Mouse (Mus musculus) NIH3T3 (cell line): Measurements from ENCODE around the gene Lcp1.

Experiments
- DNase-seq: peaks from one replicate; pipeline ENCODE4 v3.0.0-alpha.2; 2012; ENCODE audit warnings: low read depth

Lcp1 gene

DNA sequence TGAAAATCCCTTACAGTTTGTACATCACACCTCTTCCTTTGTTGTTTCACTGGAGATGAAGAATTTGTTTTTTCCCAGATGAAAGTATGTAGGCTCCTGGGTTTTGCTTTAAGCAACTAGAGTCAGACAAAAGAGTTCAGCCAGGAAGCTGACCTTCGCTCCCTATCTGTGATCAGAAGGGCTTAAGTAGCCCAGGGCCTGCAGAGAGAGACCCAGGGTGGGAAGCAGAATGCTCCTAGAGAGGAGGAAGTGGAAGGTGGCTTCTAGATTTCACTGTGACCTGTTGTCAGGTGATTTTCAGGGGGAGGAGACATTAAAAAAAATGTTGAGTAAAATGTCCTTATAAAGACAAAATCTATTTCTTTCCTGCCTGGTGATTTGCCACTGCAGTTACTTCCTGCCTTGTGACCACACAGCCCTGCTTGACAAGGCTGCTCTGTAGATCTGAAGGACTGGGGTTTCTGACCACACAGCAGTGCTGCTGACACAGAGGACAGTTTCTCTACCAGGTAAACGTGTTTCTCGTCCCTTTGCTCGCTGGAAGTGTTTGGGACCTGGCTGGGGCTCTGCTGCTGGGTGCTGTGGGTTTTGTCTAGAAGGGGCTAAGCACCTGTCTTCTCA is 45.6 kb downstream of the Lcp1 start:
- no peak for DNase-seq

DNA sequence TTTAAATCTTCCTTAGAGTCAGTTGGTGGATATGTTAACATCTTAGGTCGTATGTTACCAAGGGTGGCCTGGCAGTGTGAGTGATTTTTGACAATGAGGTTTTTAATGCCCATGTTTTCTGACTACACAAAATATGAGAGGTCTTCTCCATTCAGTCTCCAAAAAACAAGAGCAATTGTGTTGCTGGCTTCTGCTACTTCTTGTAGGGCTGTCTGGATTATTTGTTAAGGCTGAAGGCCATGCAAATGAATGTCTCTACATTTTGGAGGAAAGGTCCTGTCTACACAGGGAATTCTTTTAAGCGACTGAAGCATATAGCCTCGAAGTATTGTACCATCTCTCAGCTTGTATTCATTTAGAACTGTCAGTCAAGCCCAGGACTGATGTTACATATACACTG is 46.5 kb downstream of the Lcp1 start:
- DNase-seq, result no peak

DNA sequence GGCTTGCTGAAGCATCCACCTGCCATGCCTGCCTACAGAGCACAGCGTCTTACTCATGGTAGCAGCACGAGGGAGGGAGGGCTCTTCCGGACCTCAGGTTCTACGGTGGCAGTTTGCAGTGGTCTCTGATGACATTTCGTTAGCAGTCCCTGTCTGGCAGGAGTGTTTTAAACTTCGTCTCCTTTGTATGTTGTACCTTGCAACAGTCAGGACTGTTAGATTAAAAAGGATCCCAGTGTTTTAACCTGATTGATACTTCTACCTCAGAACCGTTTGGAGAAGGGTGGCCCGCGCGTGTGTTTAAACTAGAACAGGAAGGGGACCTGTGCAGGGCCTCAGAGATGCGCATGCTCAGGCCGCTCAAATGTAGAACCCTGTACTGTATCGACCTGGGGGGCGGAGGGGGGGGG is 47.5 kb downstream of the Lcp1 start:
- DNase-seq, result no peak

DNA sequence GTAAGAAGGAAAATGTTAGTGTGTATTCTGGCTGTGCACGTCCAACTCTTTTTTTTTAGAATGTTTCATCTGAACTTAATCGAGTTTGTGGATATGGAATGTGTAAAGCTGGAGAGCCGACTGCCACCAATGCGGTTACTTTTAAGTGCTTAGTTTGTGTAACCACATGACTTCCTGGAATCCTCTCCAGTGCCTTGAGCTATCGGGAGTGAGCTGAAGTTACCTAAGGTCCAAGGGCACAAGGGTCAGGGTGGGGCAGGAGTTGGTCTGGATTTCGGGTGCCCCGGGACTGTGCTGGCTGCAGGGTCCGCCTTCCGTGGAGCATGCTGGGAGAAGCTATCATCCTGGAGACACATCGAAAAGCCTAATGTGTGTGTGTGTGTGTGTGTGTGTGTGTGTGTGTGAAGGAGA is 47.9 kb downstream of the Lcp1 start:
- no peak for DNase-seq

DNA sequence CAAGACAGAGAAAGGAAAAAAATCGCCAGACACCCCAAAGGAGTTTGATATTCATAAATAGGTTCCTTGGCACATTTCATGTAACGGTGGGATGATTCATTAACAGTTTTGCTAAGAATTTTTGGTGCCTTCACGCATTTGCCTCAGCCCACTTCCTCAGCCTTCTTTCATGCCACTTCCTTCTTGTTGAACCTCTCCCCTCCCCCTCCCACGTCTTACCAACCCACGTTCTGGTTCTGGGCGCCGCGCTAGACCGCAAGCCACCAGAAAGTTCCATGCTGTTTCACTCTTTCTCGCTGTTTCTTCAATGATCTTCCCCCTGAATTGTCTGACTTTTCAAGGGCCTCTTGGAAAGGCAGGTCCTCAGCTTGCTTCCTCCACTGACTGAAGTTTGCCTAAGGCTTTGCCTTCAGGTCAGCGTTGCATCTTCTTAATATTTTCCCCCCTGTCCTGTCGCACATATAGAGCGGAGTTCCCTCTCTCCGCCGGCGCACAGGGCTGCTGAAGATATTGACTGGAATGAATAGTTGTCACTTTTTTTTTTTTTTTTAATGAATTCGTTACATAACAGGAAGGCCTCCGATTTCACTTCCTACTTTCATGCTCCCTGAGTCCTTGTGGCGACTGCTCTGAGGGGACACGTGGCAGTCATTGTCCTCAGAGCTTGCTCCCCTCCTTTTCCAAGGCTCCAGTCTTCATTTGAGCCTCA is 48.5 kb downstream of the Lcp1 start:
- DNase-seq, result no peak

DNA sequence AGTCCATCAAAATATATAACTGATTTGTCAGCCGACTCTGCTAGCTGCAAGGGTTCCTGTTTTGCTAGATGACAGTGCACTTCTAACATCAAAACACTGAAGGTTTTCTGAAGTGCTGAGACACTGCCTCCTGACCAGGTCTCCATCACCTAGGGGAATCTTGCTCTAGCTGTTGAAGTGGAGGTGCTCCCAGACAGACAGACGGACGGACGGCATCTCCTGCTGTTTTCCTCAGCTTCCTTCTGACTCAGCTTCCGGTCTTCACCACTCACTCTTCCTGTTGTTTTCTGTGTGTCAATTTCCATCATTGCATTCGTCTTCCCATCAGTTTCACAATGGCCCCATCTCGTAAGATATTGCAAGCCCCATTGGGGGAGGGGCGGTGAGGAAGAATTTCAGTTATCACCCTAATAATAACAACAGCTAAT is 49.7 kb downstream of the Lcp1 start:
- no peak for DNase-seq

DNA sequence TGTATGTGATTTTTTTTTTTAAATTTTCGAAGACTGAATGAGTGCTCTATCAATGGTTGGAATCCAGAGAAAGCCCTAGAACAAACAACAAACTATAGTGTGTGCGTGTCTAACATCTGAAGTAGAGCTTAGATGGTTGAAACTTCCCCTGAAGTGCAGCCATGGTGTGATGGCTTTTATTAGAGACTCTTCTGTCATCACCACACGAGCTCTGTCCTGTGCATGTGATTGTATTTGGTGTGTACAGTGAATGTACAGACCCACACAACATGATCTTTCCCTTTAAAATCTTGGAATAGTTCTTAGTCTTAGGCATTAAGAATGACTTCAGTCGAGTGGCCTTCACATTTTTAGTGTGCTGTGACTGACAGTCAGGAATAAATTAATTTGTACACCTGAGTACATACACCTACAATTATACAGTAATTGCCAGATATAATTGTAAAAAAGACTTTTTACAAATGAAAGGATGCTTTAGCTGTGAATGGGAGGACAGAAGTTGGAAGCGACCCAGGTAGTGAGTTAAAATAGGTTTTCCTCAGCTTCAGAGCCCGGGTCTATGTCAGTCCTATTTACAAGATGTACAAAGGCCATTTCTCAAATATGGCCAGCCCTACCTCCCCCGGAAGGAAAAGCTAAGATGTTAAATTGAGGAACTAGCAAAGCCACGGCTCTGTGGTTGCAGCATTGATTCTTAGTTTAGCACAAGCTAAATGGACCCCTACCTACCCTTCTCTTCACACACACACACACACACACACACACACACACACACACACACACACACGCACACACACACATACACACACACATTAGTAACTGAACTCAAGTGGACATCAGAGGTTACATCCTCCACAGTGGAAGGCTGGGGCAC is 50.4 kb downstream of the Lcp1 start:
- DNase-seq, result no peak

DNA sequence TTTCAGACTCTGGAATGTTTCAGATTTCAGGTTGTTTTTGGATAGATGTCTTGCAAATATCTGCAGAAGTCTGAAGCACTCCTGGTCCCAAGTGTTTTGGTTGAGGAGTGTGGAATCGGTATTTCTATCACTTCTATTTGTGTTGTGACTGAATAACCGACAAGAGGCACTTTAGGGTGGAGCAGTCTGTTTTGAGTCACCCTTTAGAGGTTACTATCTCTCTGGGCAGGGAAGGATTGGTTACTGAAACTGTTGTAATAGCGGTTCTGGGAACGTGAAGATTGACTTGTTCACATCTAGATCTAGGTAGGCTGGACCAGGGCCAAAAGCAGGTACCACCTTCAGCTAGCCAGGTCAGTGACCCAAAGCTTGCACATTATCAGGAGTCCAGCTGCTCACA is 51.5 kb downstream of the Lcp1 start:
- DNase-seq, result no peak

DNA sequence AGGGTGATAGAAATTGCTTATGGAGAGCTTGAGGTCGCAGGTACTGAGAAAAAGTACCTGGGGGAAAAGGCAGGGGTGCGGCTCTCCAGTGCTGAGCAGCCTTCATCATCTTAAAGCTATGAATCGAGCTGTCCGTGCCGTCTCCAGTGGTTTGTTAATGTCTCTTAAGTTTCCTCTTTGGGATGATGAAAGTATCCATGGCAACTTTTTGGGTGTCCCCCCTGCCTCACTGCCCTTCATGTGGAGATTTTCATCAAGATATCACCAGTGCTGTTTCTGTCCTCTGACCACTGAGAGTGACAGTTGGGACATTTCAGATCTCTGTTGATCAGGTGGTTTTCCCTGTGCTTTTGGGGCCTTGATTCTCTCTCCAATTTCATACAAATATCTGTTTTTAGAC is 51.9 kb downstream of the Lcp1 start:
- DNase-seq, result no peak

DNA sequence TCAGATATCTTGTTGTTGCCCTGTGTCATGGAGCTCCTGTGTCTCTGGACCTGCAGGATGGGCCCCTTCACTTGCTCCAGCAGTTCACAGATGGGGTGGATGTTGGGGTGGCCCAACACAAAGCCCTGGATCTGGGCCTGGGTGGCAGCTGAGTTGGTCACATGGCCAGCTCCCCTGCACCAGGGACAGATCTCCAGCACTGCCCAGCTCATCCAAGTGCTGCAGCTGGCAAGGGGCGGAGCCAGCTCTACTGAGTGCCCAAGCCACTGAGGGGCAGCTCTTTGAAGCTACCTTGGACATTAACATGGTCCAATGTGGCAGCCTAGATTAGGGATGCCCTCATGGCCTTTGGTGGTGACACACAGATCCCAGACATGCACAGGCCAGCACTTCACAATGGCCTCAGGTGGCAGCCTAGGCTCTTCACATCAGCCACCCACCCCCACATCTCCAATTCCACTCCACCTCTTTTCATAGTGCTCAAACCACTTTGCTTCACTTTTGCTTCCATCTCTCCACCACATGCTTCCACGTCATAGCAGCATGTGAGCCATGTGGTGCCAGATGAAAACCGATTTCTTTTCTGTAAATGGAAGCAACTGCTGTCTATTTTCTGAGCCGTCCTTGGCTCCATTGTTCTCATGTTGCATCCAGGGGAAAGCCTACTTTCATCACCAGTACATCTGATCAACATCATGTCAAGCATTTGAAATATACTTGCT is 53.3 kb downstream of the Lcp1 start:
- no peak for DNase-seq

DNA sequence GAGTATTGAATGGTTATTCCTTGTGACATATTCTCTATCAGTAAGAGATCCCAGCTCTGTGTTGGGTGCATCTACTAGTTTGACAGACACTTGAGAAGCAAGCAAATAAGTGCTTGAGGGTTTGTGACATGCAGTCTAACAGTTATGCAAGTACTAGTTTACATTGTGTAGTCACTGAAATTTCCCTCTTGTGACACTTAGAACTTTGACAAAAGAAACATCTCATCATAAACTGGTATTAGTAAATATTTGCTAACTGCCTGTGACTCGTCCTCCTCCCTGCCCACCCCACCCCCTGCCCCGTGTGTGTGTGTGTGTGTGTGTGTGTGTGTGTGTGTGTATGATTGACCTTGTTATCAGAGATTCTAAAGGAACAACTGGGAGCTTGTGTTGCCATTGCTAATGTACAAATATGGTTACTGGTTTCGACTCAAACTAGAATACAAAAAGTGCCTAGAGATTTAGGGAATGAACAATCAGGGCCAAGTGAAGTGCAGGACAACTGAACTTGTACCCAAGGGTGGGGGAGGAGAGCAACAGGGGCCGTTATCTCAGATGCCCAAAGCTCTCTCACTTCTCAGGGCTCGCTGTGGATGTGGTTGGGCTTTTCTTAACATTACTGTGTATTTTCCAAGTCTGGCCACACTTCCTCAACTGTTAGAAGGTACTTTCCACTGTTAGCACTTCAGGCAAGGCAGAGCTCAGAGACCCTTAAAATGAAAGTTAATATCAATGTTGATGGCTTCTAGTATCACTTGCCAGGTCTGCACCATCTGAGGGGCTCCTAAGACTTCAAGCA is 55.1 kb downstream of the Lcp1 start:
- no peak for DNase-seq

DNA sequence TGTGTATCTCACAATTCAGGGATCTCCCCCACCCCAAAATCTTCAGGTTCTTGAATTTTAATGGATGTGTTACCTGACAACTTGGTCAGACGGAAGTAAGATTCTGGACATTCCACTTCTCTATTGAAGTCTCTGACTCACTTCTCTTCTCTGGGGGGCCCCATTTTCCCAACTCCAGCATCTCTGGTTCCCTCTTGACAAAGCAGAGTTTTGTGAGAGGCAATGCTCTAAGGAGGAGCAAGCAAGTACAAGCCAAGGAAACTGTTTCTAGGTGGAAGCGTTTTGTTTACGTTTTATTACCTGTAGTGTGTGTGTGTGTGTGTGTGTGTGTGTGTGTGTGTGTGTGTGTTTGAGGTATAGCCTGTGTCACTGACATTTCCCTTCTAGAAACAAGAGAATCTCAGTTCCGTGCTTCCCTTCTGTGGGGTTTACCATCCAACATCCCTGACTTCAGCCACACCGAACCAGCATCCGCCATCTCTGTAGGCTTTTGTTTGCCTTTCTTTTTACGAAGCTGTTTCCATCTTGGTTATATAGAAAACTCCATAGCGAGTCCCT is 56.0 kb downstream of the Lcp1 start:
- DNase-seq, result no peak

DNA sequence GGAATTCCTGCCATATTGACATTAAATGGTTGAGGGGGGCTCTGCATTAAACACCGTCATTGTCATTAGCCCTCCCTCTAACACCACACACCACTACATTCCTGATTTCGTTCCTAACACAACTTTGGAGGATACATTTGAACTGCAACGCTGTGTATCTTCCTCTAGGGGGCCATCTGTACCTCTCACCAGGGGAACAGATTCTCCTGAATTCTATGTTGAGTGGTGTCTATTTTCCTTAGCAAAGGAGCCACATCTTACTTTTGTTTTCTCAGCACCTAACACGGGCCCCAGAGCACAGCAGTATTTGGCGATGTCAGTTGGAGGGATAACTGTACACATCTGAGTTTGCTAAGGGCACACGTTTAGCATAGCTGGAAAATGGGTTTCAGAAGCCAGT is 57.6 kb downstream of the Lcp1 start:
- no peak for DNase-seq

DNA sequence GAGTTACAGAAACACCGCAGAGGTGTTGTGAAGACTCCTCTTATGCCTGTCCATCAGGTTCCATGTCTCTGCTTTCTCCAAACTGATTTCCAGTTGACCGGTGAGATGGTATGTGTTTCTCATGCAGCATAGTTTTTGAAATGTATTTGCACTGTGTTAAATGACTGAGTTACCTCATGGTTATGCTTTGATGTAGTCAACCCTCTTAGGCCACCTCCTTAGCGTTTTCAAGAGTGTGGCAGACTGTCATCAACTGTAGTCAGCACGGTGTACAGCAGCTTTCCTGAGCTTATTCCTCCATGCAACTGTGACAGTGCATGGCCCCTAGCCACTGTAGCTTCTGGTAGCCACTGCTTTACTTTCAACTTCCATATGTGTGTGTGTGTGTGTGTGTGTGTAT is 58.1 kb downstream of the Lcp1 start:
- no peak for DNase-seq

DNA sequence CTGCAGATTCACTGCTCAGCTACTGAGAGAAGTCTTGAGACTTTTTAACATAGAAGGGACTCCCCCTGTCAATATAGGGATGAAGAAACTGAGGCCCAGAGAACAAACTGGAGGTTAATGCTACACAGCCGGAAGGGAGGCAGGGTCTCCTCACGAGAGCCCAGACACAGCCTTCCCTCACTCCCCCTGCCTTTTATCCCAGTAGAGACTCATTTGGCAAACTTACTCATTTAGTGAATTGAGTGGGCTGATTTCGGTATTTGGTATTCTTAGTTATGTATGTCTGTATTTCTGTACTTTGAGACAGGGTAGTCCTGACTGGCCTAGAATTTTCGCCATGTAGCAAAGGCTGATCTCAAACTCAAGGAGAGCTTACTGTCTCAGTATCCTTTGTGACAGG is 59.8 kb downstream of the Lcp1 start:
- no peak for DNase-seq

DNA sequence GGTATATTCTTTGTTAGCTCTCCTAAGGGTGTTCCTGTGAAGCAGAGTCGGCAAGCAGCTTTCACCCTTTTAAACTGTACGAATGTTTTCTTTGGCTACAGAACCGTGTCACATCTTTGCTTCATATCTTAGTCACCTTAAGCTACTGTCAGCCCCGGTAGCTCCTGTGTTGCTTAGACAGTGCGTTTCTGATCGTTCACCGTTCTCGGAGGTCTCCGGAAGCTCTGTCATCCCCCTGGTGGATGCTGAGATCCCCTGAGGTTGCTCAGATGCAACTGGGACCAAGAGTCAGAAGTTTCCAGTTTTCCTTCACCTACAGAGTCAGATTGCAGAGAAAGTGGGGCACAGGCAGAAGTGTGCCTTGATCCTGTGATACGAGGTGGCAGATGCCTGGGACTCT is 61.5 kb downstream of the Lcp1 start:
- no peak for DNase-seq

DNA sequence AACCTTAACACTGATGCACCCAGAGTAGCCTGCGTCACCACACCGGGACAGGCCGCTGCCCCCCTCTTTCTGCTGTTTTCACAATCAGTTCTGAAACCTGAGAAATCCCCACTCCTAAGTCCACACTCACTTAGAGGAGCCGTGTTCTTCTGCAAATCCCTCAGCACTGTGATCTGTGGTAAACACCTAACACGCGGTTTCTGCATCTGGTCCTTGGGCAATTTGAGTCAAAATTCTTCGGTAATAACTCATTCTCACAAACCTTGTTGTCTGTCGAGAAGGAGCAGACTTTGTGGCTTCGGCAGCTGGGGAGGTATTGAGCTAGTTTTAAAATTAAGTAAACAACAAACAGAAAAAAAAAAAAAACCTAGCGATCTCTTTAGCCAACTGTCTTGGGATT is 62.0 kb downstream of the Lcp1 start:
- DNase-seq, result peak; percentile 4

DNA sequence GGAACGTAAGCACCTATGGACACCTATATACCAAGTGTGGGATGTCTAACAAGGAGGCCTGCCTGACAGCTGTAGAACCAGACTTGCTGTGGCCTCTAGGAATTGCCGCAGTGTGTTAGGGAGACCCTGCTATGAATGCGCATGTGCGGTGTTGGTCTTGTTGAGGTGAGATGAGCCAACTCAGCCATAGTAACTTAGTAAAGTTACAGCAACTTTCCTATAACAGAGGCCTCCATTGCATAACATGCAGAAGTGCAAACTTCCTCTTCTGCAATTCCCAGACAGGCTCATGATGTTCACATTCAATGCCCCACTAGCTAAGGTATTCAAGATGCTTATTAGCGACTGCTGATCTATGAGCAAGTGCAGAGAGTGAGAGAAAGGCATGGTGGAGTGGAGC is 64.6 kb downstream of the Lcp1 start:
- DNase-seq, result no peak

DNA sequence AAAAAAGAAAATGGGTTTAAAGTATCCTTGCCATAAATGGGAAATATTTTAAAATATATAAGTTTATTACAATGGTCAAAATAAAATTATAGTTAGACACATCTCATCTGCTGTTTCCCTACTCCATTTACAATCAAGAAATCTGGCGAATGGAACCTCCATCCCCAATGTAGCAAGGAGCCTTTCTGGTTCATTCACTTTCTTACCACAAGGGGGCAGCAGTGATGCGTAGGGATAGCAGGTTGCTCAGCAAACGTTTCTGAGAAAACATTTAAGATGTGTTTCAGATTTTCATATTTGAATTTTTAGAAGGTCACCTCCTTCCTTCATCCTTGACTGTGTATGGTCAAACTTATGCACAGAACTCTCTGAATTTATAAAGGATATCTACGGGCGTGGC is 66.1 kb downstream of the Lcp1 start:
- peak; percentile 84 for DNase-seq

DNA sequence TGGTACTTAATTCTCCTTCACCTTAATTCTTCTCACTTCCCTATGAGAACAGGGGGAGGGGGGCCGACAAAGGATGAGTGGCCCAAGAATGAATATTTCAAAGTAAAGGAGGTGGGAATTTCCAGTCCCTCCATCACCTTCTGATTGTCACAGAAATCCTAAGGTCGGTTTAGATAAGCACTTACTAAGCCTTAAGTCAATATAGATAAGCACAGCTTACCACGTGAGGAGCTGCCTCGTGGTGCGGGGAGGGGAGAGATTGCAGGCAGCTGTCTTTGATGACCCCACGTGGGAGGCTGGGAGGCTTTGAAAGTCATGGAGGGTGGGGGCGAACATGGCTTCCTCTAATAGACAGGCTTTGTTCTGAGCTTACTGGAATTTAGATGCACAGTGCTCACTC is 66.8 kb downstream of the Lcp1 start:
- no peak for DNase-seq

DNA sequence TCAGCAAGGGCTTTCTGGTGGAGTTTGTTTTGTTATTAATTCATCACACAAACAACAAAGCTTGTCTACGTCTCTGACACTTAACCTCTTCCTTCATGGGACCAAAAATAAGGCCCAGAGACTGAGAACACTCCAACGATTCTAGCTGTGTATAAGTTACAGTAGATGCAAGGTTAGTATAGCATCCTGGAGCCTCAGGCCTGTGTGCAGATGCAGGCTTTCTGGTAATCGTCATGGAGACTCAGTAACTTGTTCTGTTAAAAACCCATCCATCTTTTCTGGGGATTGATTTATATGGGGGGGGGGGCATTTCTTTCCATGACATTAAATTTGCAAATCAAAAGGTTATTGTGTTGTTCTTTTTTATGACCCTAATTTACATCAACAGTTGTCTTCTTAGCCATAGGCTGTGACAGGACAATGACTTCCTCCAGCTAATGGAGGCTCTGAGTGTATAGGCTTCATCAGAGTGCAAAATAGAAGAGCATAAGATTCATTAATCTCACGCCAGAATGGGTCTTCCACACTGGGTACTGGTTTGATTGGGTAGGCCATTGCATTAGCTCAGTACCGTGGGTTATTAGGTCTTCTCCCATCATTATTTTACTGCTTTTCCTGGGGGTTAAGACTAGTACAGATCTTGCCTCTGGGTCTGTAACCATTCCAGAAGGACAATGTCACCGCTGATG is 74.6 kb downstream of the Lcp1 start:
- DNase-seq, result no peak
